Mouse (Mus musculus) 3T3-L1 (cell line): ENCODE data around the gene Naaladl1.

Experiments
- DNase-seq: peaks from one replicate; pipeline ENCODE4 v3.0.0-alpha.2; 2015; ENCODE audit warnings: low read depth, low spot score

The Naaladl1 gene

GRCm38 (mm10) chr19:6105586-6105985, at the start of gene Naaladl1:
TSS of gene Naaladl1 (plus strand) at chr19:6105782.
- DNase-seq = no peak

DNA sequence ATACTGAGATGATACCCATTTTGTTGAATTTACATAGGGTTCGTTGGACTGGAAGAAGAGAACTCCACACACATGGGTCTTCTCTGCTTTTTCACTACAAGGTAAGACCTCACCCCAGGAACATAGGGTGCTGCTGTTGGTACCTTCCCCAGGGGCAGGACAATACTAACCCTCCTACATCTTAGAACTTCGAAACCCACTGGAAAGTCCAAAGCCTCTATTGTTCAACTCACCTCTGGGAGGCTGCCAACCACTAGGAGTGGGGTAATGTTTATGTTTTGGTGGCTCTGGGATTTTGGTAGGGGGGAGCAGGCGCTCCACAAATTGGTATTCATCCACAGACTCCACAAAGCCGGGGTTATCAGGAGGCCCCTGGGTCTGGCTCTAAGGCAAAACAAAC, 48.9 kb upstream of the Naaladl1 start:
- DNase-seq = no peak

DNA sequence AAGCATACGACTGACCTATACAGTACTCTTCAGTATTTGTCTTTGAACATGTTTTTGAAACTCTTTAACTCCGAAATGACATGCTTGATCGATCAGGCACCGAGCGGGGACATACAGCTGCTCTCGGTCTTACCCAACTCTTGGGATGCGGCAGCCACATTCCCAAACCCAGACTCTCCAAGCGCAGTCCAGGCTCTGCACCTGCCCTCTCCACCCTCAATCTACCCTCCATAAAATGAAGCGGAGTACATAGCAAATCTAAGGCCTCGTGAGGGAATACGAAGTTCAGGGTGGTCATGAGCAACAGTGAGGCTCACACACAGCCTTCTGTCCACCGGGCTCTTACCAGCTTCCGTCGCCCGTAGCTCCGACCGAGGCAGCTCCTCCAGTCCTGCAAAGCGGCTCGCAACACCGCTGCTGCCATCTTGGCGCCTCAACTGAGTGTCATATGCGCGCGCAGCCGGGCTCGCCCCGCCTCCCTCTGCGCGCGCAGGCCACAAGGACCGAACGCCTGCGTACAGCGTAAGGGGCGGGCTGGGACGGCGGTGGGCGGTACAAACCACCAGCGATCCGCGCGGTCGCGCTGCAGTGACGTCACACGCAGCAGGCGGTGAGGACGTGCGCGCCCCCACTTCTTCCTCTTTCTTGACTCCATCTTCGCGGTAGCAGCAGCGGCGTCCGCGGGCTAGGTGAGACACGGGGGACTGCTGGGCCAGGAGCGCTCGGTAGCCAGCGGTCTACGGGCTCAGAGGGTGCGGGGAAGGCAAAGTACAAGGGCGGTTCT, 48.1 kb upstream of the Naaladl1 start, which contains the start of the genes Mrpl49 and Fau:
Gene Mrpl49, minus strand, starts transcription at position 473 of the 784 bp plus-strand sequence.
Gene Fau, plus strand, starts transcription at position 532 of the 784 bp plus-strand sequence.
- peak; percentile 97 for DNase-seq

DNA sequence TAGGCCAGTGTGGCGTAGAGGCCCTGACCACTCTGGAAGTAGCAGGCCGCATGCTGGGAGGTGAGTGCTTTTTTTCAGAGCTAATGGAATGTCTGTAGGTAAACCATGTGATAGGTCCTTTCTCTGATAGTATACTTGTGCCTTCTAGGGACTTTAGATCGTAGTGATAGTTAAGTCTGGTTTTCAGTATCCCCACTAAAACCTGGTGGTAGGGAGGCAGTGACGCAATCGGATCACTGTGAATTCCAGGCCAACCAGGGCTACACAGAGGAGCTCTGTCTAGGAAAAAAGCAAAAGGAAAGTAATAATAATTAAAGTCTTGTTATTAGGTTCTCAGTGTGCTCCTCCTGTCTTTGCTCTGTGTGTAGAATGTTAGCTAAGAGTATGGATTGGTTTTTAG, 47.1 kb upstream of the Naaladl1 start:
- DNase-seq = peak; percentile 39

GRCm38 (mm10) chr19:6058966-6059365, 46.6 kb upstream of the Naaladl1 start:
- no peak for DNase-seq

GRCm38 (mm10) chr19:6061021-6061533, 44.5 kb upstream of the Naaladl1 start, which contains the start of gene Znhit2:
TSS of gene Znhit2 (plus strand) at chr19:6061192.
- DNase-seq = peak; percentile 99

- DNase-seq = peak; percentile 75
These were observed 43.8 kb upstream of the Naaladl1 start for GRCm38 (mm10) chr19:6061641-6062302.

DNA sequence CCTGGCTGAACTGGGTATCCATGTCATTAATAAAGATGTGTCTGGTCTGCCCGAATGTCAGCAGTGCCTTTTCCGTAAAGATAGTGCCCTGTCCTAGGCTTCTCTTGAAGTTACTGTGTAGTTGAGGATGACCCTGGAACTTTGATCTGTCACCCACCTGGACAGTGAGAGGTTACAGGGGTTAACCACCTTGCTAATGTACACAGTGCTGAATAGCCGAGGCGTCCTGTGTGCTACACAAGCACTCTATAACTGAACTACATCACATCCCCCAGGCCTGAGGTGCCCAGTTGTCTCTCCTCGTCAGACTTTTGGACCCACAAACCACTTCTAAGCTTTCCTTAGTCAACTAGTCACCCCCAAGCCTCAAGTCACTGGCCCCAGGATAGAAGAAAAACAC, 43.2 kb upstream of the Naaladl1 start:
- DNase-seq = no peak

DNA sequence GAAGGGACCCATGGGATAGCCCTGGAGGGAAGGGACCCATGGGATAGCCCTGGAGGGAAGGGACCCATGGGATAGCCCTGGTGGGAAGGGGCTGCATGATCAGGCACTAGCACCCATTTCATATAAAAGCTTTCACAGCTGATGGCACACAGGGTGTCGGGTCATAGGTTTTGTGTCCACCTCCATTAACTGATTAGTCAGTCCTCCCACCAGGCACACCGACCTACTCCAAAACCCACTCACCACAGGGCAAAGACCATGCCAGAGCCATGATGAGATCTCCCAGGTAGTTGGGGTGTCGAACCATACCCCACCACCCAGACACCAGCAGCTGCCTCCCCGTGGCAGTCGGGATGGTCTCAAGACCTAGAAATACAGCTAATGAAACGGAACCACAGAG, 42.5 kb upstream of the Naaladl1 start:
- DNase-seq = no peak

- no peak for DNase-seq
These were observed 39.0 kb upstream of the Naaladl1 start for GRCm38 (mm10) chr19:6066571-6066970.

DNA sequence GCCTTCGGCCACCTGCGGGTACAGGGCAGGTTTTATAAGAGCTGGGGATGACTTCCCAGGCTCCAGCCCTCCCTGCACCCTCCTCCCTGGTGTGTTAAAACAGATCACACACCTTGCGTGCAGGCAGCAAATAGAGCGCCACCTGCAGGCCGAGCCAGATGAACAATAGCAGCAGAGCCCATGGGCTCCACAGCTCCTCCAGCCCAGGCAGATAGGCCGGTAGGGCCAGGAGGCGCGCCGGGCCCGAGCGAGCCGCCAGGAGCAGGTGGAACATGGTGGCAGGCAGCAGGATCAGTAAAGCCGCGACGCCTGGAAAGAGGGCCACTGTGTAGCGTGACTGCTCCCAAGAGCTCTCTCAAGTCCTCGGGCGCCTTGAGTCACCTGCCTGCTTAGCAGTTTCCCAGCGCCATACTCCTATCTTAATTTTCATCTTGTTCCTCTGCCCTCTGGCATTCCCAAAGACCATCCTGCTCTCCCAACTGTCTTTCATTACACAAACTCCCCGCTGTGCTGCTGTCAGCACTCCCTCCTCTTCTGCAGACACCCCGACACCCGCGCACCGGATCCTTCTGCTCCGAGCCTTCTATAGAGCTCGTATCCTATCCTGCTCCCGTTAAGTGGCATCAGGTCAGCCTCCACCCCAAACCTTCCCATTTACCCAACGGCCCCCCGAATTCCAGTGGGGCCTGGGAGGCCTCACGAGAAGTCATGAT, 38.4 kb upstream of the Naaladl1 start:
- DNase-seq = peak; percentile 87

DNA sequence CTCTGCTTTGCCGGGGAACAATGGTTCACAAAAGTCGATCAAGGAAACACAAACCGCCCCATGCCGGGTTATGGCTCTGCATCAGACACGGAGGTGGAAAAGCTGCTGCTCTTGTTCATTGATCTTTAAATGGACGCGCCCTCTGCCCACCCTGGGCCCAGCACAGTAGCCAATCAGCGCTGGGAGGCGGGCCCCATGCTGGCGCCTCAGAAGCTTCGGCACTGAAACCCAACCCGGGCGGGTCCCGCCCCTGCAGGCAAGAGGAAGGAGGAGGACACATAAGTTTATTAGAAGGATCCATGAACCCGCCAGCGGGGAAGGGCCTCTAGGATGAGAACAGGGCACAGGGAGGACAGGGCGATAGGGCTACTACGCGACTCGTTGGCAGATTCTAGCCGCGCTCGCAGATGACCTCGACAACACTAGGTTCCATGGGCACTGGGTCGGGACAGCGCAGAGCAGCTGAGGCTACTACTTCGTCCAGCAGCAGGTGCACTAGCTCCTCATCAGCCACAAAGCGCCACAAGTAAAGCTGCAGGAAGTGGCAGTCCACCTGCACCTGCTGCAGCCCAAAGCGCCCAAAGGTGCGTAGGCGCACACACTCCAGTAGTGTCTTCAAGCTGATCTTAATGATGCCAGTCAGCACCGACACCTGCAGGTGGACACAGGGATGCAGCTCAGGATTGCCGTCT, 37.7 kb upstream of the Naaladl1 start, which contains the start of gene Tm7sf2:
Gene Tm7sf2, minus strand, starts transcription at position 650 of the 692 bp plus-strand sequence.
- peak; percentile 84 for DNase-seq

DNA sequence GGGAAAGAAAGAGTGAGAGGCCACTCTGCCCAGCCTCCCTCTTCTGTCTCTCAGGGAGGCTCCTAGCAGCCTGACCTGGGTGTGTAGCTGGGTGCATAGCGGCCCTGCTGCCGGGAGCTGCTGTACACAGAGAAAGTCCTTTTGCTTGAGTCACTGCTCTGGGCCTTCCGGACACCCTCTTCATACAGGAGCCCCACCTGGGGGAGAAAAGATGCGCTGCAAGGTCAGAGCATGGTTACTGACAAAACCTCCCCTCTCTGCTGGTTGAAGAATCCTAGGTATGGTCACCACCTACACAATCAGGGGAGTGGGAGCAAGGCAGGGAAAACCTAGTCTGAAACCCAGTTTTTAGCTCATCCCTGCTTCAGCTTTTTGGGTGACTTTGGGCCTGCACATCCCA, 36.6 kb upstream of the Naaladl1 start:
- DNase-seq = peak; percentile 73

- no peak for DNase-seq
These were observed 35.7 kb upstream of the Naaladl1 start for GRCm38 (mm10) chr19:6069851-6070250.

- no peak for DNase-seq
These were observed 34.9 kb upstream of the Naaladl1 start for GRCm38 (mm10) chr19:6070571-6071250.

DNA sequence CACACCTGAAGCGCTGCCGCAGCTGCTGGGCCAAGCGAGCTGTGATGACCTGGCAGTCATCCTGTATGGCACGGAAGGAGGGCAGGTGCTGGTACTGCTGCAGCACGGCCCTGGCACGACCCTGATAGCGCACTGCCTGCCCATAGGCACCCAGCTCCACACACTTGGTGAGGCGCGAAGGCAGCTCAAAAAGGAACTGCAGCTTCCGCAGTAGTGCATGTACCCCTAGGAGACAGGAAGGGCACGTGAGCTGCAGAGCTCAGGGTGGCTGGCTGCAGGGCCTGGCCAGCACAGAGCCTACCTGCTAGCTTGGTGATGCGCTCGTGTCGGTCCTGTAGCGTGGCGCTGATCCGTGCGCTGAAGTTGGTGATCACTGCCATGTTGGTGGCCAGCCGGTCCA, 34.3 kb upstream of the Naaladl1 start:
- no peak for DNase-seq

- no peak for DNase-seq
These were observed 31.7 kb upstream of the Naaladl1 start for GRCm38 (mm10) chr19:6073889-6074288.

GRCm38 (mm10) chr19:6076564-6077393, 28.8 kb upstream of the Naaladl1 start, which contains the start of gene Vps51:
TSS of gene Vps51 (minus strand) at chr19:6077231.
- DNase-seq = peak; percentile 98

DNA sequence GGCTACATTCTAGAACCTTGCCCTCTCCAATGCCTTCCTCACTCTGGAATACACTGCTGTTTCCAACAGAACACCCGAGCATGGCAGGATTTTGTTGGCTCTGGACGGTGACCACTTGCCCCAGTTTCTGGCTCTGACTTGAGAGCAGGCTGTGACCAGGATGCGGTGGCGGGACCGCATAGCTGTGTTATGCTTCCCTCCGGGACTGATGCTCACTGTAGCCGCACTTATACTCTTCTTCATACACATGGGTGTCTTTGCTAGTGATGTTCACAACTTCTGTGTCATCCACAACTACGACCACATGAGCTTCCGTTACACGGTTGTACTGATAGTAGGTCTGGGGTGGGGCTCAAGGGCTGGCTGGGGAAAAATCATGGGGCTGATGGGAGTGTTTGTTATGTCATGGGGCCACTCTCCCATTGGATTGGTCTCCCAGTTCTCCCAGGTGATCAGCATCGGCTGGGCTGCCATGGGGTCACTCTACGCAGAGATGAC, 25.6 kb upstream of the Naaladl1 start, which contains the start of gene Tmem262:
Gene Tmem262, plus strand, starts transcription at position 51 of the 498 bp plus-strand sequence.
- DNase-seq = no peak
